Mouse (Mus musculus): ENCODE results near the gene St8sia1.

St8sia1 gene

DNA sequence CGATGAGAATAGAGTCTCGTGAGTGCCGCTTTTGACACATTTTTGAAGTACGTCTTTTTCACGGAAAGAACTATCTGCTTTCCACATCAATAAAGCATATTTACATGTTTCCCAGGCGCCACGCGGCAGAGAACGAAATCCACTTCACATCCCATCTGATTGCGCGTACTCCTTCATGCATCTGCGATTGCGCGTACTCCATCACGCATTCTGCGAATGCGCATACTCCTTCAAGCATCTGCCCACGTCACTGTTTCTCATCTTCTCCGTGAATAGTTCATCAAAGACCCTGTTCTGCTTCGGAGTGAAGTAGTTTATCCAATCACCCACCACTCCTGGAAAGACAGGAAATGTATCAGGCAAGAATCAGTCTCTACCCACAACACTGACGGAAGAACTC, 178.1 kb downstream of the St8sia1 start:
- DNase-seq = no peak

DNA sequence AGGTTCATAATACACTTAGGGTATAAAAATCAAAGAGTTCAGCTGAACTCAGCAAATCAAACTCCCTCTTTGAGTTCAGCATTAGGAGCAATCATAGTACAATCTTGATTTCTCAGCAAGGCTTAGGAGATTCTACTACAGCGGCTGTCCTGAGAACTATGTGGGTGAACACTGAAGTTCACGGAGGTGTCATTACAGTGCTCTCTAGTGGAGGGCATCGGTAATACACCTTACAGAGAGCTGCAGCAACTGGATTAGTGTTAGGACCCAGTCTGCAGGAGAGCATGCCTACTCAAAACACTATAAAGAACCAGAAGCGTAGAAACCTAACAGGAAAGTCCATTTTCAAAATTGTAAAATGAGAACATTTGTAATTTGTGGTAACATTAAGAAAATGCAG, 178.9 kb downstream of the St8sia1 start:
- DNase-seq = peak; percentile 44 to 50

- DNase-seq = no peak
Observed at GRCm38 (mm10) chr6:142781286-142781685, 183.0 kb downstream of the St8sia1 start.

DNA sequence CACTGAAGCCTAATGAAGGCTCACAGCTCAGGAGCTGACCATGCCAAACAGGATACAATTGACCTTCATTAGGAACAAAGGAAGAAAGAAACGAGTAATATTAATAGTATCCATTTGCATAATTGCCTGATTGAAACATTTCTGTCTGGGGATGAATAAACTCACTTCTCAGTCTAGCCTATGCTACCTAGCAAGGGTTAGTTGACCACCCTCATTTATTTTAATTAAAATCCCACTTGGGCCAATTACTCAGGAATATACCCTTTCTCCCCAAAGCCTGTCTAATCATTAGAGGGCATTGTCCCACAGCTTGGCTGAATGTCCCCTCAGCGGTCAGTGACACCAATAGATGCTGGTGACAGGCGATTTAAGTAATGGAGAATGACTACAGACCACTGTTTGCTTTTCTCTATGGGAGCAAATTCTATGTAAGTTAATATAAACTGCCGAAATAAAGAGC, 183.6 kb downstream of the St8sia1 start:
- no peak for DNase-seq

DNA sequence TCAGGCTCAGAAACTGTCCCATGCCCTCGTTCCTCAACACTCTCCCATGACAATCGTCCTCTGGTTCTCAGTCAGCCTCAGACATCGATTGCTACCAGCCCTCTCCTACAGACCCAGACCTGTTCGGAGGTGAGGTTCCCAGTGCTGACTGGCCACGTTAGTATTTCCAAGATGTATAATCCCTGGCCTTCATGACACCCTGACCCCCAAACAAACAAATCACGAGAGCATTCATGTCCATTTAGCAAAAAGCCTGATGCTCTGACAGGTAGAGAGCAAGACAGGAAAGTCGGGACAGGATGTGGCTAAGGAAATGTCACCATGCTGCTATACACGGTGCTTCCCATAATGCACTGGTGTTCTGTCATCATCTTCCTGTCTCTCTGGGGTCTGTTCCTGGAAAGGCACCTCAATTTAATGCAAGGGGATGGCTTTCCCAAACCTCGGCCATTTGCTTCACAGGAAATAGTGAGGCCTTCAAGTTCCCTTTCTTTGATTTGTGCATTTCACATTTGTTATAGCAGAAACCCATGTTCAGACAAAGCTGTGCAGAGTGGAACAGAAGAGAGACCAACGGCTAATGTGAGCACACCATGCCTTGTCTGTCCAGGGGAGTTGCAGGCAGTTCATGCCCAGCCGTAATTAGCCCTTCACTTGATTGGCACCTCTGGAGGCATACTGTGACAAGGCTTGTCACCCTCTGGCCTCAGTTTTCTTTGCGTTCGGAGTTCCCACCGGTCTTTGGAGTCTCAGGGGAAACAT, 184.3 kb downstream of the St8sia1 start:
- DNase-seq = peak; percentile 36 to 40

DNA sequence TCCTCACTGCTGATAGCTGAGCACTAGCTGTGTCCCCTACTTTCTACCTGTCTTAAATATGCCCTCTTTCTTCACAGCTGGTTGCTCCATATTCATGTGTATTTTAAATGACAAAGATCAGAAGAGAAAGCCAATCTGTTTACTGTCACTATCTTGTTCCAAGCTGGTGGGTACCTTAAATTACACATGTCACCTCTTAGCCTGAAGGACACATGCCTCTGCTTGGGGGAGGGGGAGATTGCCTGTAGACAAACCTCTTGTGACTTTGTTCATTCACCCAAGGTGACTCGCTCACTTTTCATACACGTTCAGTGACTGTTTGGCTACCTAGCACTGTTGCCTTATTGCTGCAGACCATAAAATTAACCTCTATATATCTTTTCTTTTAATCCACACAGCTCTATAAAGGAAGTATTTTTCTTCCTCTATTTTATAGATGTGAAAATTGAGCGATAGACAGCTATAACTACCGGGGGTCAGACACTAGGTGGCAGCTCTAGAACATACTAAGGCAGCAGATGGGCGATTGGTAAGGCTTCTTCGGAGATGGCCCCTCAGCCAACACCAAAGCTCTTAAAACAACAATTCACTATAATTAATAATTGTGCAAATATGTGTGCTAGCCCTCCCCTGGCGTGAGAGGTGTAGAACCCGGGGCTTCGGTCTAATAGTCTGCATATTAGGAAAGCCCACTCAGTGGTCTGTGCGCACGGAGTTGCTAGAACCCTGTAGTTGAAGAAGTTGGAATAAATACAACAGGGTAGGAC, 185.0 kb downstream of the St8sia1 start:
- DNase-seq = peak; percentile 52 to 60

GRCm38 (mm10) chr6:142776935-142777334, 187.3 kb downstream of the St8sia1 start:
- no peak for DNase-seq

DNA sequence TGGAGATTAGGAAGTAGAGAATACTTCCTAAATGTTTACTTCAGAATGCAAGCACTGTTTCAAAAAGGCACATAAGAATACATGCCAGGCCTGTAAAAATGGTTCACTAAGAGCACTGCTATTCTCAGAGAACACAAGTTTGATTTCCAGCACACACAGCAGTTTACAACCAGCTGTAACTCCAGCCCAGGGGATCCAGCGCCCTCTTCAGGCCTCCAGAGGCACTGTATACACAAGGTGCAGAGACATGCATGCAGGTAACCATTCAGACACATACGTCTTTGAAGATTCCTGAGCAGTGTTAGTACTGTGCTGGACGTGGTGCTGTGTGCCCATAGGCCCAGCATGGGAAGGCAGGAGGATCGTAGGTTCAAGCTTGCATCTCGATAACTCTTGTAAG, 190.7 kb downstream of the St8sia1 start:
- DNase-seq = no peak

- DNase-seq = no peak
Observed at GRCm38 (mm10) chr6:142771643-142772042, 192.6 kb downstream of the St8sia1 start.
